ENCODE assay signal across 22 mouse cellular contexts in genomic region chr13:101301361-101301760, GRCm38 (mm10).
A peak's percentile ranks its signal among the peaks of the same experiment; 100 is the strongest.
DNase-seq lines count a peak whose midpoint lies in the region; ATAC-seq and TF ChIP-seq lines count a peak whose summit lies in the region.
"Had no signal": no experiment of that assay in that cellular context is flagged by ENCODE, and none has a peak within 500 bp of the region (broad histone marks: within the 10 kb centered on the region; RNA-seq: fewer than 3 reads in every experiment).

No protein-coding gene starts in this region.

- H3K27me3 ChIP-seq in stomach, postnatal 0 days (ENCODE audit: control insufficient read depth, insufficient read depth, low read length): no peaks in the 10 kb centered on the region
- H3K27me3 ChIP-seq: embryonic facial prominence, embryonic 13.5 days; embryonic facial prominence, embryonic 15.5 days; forebrain, embryonic 12.5 days; Patski had no signal

- TF ChIP-seq EP300 in stomach, postnatal 0 days (optimal IDR thresholded peaks at IDR 0.05): no peak

- no peaks in the 10 kb centered on the region for H3K4me1 ChIP-seq in stomach, postnatal 0 days (replicated peaks; ENCODE audit: control insufficient read depth, insufficient read depth)
- H3K4me1 ChIP-seq: embryonic facial prominence, embryonic 15.5 days had no signal

- H3K27ac ChIP-seq in stomach, postnatal 0 days (replicated peaks): no peak overlapping the region
- H3K27ac ChIP-seq in left cerebral cortex, adult 2 months: no peak overlapping the region
- H3K27ac ChIP-seq: embryonic facial prominence, embryonic 13.5 days; embryonic facial prominence, embryonic 15.5 days; forebrain, embryonic 10.5 days; forebrain, embryonic 12.5 days had no signal

- no peak overlapping the region for H3K9ac ChIP-seq in stomach, postnatal 0 days (ENCODE audit: low read length)
- H3K9ac ChIP-seq: embryonic facial prominence, embryonic 13.5 days; embryonic facial prominence, embryonic 15.5 days; forebrain, embryonic 12.5 days had no signal

- no peaks in the 10 kb centered on the region for H3K9me3 ChIP-seq in stomach, postnatal 0 days (ENCODE audit: control insufficient read depth, low read length)
- H3K9me3 ChIP-seq: embryonic facial prominence, embryonic 13.5 days; embryonic facial prominence, embryonic 15.5 days; forebrain, embryonic 10.5 days; forebrain, embryonic 12.5 days had no signal

- no peak for ATAC-seq in stomach, postnatal 0 days (ENCODE audit: low FRiP score, low TSS enrichment)
- ATAC-seq: activated CD4-positive, CD25-positive, alpha-beta regulatory T cell, adult 4 months; forebrain, embryonic 14.5 days; forebrain, embryonic 16.5 days; Patski had no signal

- no peaks in the 10 kb centered on the region for H3K36me3 ChIP-seq in stomach, postnatal 0 days (ENCODE audit: control insufficient read depth, insufficient read depth, low read length)
- H3K36me3 ChIP-seq: embryonic facial prominence, embryonic 13.5 days; embryonic facial prominence, embryonic 15.5 days; forebrain, embryonic 10.5 days; forebrain, embryonic 12.5 days had no signal

- intact Hi-C loops in left cerebral cortex, adult 2 months (cut with DNase I): no loop called here

- H3K4me2 ChIP-seq in stomach, postnatal 0 days (replicated peaks; ENCODE audit: low read depth): no peak overlapping the region
- H3K4me2 ChIP-seq: embryonic facial prominence, embryonic 13.5 days; embryonic facial prominence, embryonic 15.5 days; forebrain, embryonic 12.5 days had no signal

- peak; percentile 92 for DNase-seq in Muller cell, postnatal 12 days (ENCODE audit: inconsistent ontology term)
- peak; percentile 31 for DNase-seq in R1 (ENCODE audit: low read depth, low spot score)
- peak; percentile 29 for DNase-seq in stomach, postnatal 0 days (ENCODE audit: low spot score)
- DNase-seq in adrenal gland, postnatal 36 days: no peak
- no peak for DNase-seq in left cerebral cortex, adult 2 months (ENCODE audit: extremely low spot score in 1 of 2, low spot score in 2 of 2)
- DNase-seq: adrenal gland, adult 8-10 months; adrenal gland, postnatal 14 days; cerebellum, adult 11-12 months; cerebellum, adult 2 months; cerebellum, adult 9-10 months; cerebellum, postnatal 10 days; cerebellum, postnatal 25 days; embryo, embryonic 11 days had no signal

- WGBS in stomach, postnatal 0 days: 46% methylated on average over 2 of the region's 2 CpGs

- no peak for TF ChIP-seq CTCF in stomach, postnatal 0 days (IDR thresholded peaks at IDR 0.05; ENCODE audit: low read depth)
- no peak for TF ChIP-seq CTCF in left cerebral cortex, adult 2 months (IDR thresholded peaks at IDR 0.05)

- H3K4me3 ChIP-seq in stomach, postnatal 0 days (ENCODE audit: low read depth, low read length): no peak overlapping the region
- H3K4me3 ChIP-seq in left cerebral cortex, adult 2 months: no peak overlapping the region
- H3K4me3 ChIP-seq: embryonic facial prominence, embryonic 13.5 days; embryonic facial prominence, embryonic 15.5 days; erythroblast, embryonic 14.5 days; forebrain, embryonic 10.5 days; forebrain, embryonic 12.5 days had no signal

Comparison
In these comparisons a context has a peak if more than half of its experiments do, and no peak if none do; other contexts are left out.
1. DNase-seq: peak in Muller cell, postnatal 12 days (single experiment), R1 (single experiment) and stomach, postnatal 0 days (single experiment); none in adrenal gland, postnatal 36 days (0 of 2) and left cerebral cortex, adult 2 months (0 of 2).